Mouse (Mus musculus): Measurements from ENCODE around the gene Pou6f1. TPM values are rescaled to one million over a fixed set of nuclear protein-coding genes. Genes with fewer than 3 reads are reported as not detected.

The Pou6f1 gene
- polyA plus RNA-seq (2012), result 0.04 and 0.05 TPM in 2 replicates

DNA sequence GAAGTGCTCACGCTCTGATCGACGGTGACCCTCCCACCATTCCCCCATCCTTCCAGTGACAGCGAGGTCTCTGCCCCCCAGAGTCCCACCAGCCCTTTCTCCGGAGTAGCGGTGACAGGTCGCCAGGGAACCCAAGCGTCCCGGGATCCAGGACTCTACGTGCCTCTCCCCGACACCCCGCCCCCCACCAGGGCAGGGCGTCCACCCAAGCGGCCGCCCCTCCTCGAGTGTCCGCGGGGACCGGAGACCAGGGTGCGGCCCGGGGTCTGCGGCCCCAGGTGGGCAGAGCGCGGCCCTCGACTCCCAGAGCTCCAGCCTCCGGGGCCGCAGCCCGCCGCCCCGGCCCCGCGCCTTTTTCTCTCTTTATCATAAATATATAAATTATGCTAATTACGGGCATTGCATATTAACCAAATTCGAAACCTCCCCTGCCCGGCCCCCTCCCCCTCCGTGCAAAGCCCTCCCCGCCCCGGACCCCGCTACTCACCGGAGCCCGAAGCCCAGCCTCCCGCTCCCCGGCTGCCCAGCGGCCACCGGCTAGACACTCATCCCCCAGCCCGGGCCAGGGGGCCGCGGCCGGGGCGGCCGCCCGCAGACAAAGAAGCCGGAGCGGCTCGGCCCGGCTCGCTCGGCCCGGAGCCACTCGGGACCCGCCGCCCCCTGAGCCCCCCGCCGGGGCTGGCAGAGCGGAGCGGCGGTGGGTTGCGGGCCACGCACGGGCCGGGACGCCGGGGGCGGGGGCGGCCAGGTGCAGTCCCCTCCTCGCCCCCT is at the start of gene Pou6f1:
Gene Pou6f1, minus strand, starts transcription at position 709 of the 771 bp plus-strand sequence.
- Histone ChIP-seq H3K4me3 (replicated peaks) (peak within 1 kb of the TSS; percentile 36), H3K36me3 (ENCODE audit: control insufficient read depth) (no peaks in the 10 kb centered on the region), H3K27me3 (ENCODE audit: control insufficient read depth) (peaks cover 80% of the 10 kb centered on the region), H3K9me3 (ENCODE audit: control insufficient read depth, low read length) (peaks cover 4% of the 10 kb centered on the region; the same call in 1 of the 2 replicates), H3K4me1 (ENCODE audit: control insufficient read depth) (peaks cover 4% of the 10 kb centered on the region)
- TF ChIP-seq TAL1 (IDR thresholded peaks at IDR 0.05; ENCODE audit: low read length) (no peak), GATA1 (IDR thresholded peaks at IDR 0.05; ENCODE audit: low read length) (no peak)

- no peaks in the 10 kb centered on the region for H3K27me3 ChIP-seq (ENCODE audit: control insufficient read depth)
- H3K4me1 ChIP-seq (ENCODE audit: control insufficient read depth), result 0 out of 2 replicates have a peak, but pooled peaks cover 2% of the 10 kb centered on the region
These were observed 46.4 kb upstream of the Pou6f1 start for GRCm38 (mm10) chr15:100646161-100646560.

GRCm38 (mm10) chr15:100642451-100642850 is 42.7 kb upstream of the Pou6f1 start:
- Histone ChIP-seq H3K27me3 (ENCODE audit: control insufficient read depth) (peaks cover 23% of the 10 kb centered on the region), H3K36me3 (ENCODE audit: control insufficient read depth) (peaks cover 4% of the 10 kb centered on the region), H3K4me1 (ENCODE audit: control insufficient read depth) (no peaks in the 10 kb centered on the region), H3K4me3 (replicated peaks) (no peak overlapping the region), H3K9me3 (ENCODE audit: control insufficient read depth, low read length) (no peaks in the 10 kb centered on the region)
- TF ChIP-seq TAL1 (IDR thresholded peaks at IDR 0.05; ENCODE audit: low read length) (no peak), GATA1 (IDR thresholded peaks at IDR 0.05; ENCODE audit: low read length) (no peak)

More at GRCm38 (mm10) chr15:100646161-100646560, 46.4 kb upstream of the Pou6f1 start:
- Histone ChIP-seq H3K4me3 (replicated peaks) (no peak overlapping the region), H3K36me3 (ENCODE audit: control insufficient read depth) (peaks cover 9% of the 10 kb centered on the region), H3K9me3 (ENCODE audit: control insufficient read depth, low read length) (no peaks in the 10 kb centered on the region)
- TF ChIP-seq GATA1 (IDR thresholded peaks at IDR 0.05; ENCODE audit: low read length) (no peak), TAL1 (IDR thresholded peaks at IDR 0.05; ENCODE audit: low read length) (no peak)

DNA sequence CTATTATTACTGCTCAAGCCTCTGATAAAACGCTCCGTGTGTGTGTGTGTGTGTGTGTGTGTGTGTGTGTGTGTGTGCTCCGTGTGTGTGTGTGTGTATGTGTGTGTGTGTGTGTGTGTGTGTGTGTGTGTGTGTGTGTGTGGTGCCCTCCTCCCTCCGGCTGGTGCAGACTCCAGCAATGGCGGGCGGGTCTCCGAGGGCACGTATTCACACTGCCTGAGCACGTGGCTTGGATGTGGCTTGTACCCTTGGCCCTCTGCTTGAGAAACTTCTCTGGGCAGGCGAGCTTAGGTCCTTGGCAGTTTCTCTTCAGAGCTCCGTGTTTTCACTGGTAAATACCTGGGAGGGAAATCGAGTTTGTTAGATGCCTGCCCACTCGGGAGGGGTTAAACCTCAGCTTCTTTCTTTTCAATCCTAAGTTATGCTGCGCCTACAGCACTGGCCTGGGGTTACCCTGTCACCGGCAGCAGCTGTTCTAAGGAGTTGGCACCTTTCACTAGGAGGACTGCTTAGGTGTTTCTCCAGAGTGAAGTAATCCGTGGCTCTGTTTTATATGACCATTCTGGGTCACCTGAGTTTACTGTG is 41.5 kb upstream of the Pou6f1 start:
- peaks cover 34% of the 10 kb centered on the region for H3K27me3 ChIP-seq (ENCODE audit: control insufficient read depth)
- H3K9me3 ChIP-seq (ENCODE audit: control insufficient read depth, low read length), result peaks cover 4% of the 10 kb centered on the region; the same call in 1 of the 2 replicates
- H3K4me3 ChIP-seq (replicated peaks), result no peak overlapping the region
- H3K36me3 ChIP-seq (ENCODE audit: control insufficient read depth), result peaks cover 4% of the 10 kb centered on the region
- H3K4me1 ChIP-seq (ENCODE audit: control insufficient read depth), result peaks cover 6% of the 10 kb centered on the region
- no peak for TF ChIP-seq TAL1 (IDR thresholded peaks at IDR 0.05; ENCODE audit: low read length)
- TF ChIP-seq GATA1 (IDR thresholded peaks at IDR 0.05; ENCODE audit: low read length), result no peak

- Histone ChIP-seq H3K9me3 (ENCODE audit: control insufficient read depth, low read length) (peaks cover 6% of the 10 kb centered on the region; the same call in 1 of the 2 replicates), H3K27me3 (ENCODE audit: control insufficient read depth) (peaks cover 45% of the 10 kb centered on the region), H3K4me3 (replicated peaks) (no peak overlapping the region), H3K4me1 (ENCODE audit: control insufficient read depth) (peaks cover 9% of the 10 kb centered on the region), H3K36me3 (ENCODE audit: control insufficient read depth) (peaks cover 4% of the 10 kb centered on the region)
- TF ChIP-seq TAL1 (IDR thresholded peaks at IDR 0.05; ENCODE audit: low read length) (no peak), GATA1 (IDR thresholded peaks at IDR 0.05; ENCODE audit: low read length) (no peak)
These were observed 40.4 kb upstream of the Pou6f1 start for GRCm38 (mm10) chr15:100639972-100640750.

GRCm38 (mm10) chr15:100637661-100638060 is 37.9 kb upstream of the Pou6f1 start:
- H3K9me3 ChIP-seq (ENCODE audit: control insufficient read depth, low read length), result peaks cover 6% of the 10 kb centered on the region; the same call in 1 of the 2 replicates
- H3K27me3 ChIP-seq (ENCODE audit: control insufficient read depth), result peaks cover 65% of the 10 kb centered on the region
- no peak overlapping the region for H3K4me3 ChIP-seq (replicated peaks)
- no peak for TF ChIP-seq GATA1 (IDR thresholded peaks at IDR 0.05; ENCODE audit: low read length)
- H3K4me1 ChIP-seq (ENCODE audit: control insufficient read depth), result peaks cover 9% of the 10 kb centered on the region
- no peaks in the 10 kb centered on the region for H3K36me3 ChIP-seq (ENCODE audit: control insufficient read depth)

GRCm38 (mm10) chr15:100636700-100637501 is 37.1 kb upstream of the Pou6f1 start, which contains the start of gene Smagp:
Gene Smagp (minus strand): TSS chr15:100636940.
- Histone ChIP-seq H3K27me3 (ENCODE audit: control insufficient read depth) (peaks cover 66% of the 10 kb centered on the region), H3K4me3 (replicated peaks) (peak within 1 kb of the TSS; percentile 43), H3K9me3 (ENCODE audit: control insufficient read depth, low read length) (peaks cover 6% of the 10 kb centered on the region; the same call in 1 of the 2 replicates), H3K36me3 (ENCODE audit: control insufficient read depth) (no peaks in the 10 kb centered on the region), H3K4me1 (ENCODE audit: control insufficient read depth) (peaks cover 9% of the 10 kb centered on the region)
- TF ChIP-seq TAL1 (IDR thresholded peaks at IDR 0.05; ENCODE audit: low read length) (no peak), GATA1 (IDR thresholded peaks at IDR 0.05; ENCODE audit: low read length) (no peak)
